Comparison of ENCODE assay signal across 25 mouse cellular contexts in genomic region chr4:130079521-130079920, GRCm38 (mm10). TPM values are rescaled to one million over a fixed set of nuclear protein-coding genes. Genes with fewer than 3 reads are reported as not detected.
DNase-seq lines count a peak whose midpoint lies in the region; ATAC-seq and TF ChIP-seq lines count a peak whose summit lies in the region.
"Had no signal": no experiment of that assay in that cellular context is flagged by ENCODE, and none has a peak within 500 bp of the region (broad histone marks: within the 10 kb centered on the region; RNA-seq: fewer than 3 reads in every experiment).

No protein-coding gene starts in this region.

- no peak for DNase-seq in forebrain, embryonic 11.5 days (ENCODE audit: low spot score)
- no peak for DNase-seq in stomach, postnatal 0 days (ENCODE audit: low spot score)
- no peak for DNase-seq in liver, embryonic 11.5 days (ENCODE audit: low spot score)
- DNase-seq in thymus, postnatal 0 days (ENCODE audit: low spot score) = no peak
- DNase-seq: adrenal gland, adult 2 months; B cell, adult 2 months; embryo, embryonic 11 days; gastrocnemius, postnatal 14 days; heart, postnatal 14 days; kidney, adult 2 months; kidney, postnatal 36 days; liver; lung, embryonic 14.5 days; lung, postnatal 14 days; midbrain, embryonic 14.5 days; right cerebral cortex, postnatal 14 days; thymus, postnatal 25 days had no signal

- no peak for TF ChIP-seq EP300 in stomach, postnatal 0 days (optimal IDR thresholded peaks at IDR 0.05)

- no peak overlapping the region for H3K4me2 ChIP-seq in forebrain, embryonic 16.5 days (ENCODE audit: low read length)
- H3K4me2 ChIP-seq in forebrain, embryonic 11.5 days (ENCODE audit: low read depth, low read length, severe bottlenecking) = no peak overlapping the region
- no peak overlapping the region for H3K4me2 ChIP-seq in stomach, embryonic 16.5 days (ENCODE audit: low read depth, low read length)
- H3K4me2 ChIP-seq in stomach, postnatal 0 days (replicated peaks; ENCODE audit: low read depth) = no peak overlapping the region
- H3K4me2 ChIP-seq in embryonic facial prominence, embryonic 15.5 days (replicated peaks) = no peak overlapping the region
- H3K4me2 ChIP-seq in liver, embryonic 11.5 days = no peak overlapping the region
- H3K4me2 ChIP-seq: hindbrain, embryonic 15.5 days; intestine, embryonic 15.5 days; liver, embryonic 15.5 days; lung, embryonic 14.5 days had no signal

- peak overlapping the region; percentile 7; the same call in 1 of the 2 replicates for H3K27ac ChIP-seq in forebrain, embryonic 16.5 days (ENCODE audit: low read length)
- H3K27ac ChIP-seq in forebrain, embryonic 11.5 days (ENCODE audit: low read depth, low read length) = no peak overlapping the region
- H3K27ac ChIP-seq in stomach, embryonic 16.5 days (ENCODE audit: low read length) = no peak overlapping the region
- no peak overlapping the region for H3K27ac ChIP-seq in stomach, postnatal 0 days (replicated peaks)
- peak overlapping the region; percentile 34; the same call in 1 of the 2 replicates for H3K27ac ChIP-seq in embryonic facial prominence, embryonic 15.5 days (replicated peaks)
- H3K27ac ChIP-seq in liver, embryonic 11.5 days (ENCODE audit: low read depth, low read length) = no peak overlapping the region
- H3K27ac ChIP-seq: hindbrain, embryonic 15.5 days; intestine, embryonic 15.5 days; layer of hippocampus, adult 2 months; liver, embryonic 15.5 days had no signal

- H3K27me3 ChIP-seq in forebrain, embryonic 16.5 days (replicated peaks; ENCODE audit: control insufficient read depth, insufficient read depth, low read length) = no peaks in the 10 kb centered on the region
- no peaks in the 10 kb centered on the region for H3K27me3 ChIP-seq in forebrain, embryonic 11.5 days (ENCODE audit: control insufficient read depth, insufficient read depth, low read length)
- no peaks in the 10 kb centered on the region for H3K27me3 ChIP-seq in stomach, embryonic 16.5 days (ENCODE audit: control insufficient read depth, insufficient read depth, low read length)
- no peaks in the 10 kb centered on the region for H3K27me3 ChIP-seq in stomach, postnatal 0 days (ENCODE audit: control insufficient read depth, insufficient read depth, low read length)
- H3K27me3 ChIP-seq in embryonic facial prominence, embryonic 15.5 days = peaks cover 8% of the 10 kb centered on the region; the same call in 1 of the 2 replicates
- peaks cover 27% of the 10 kb centered on the region for H3K27me3 ChIP-seq in liver, embryonic 11.5 days (replicated peaks; ENCODE audit: control insufficient read depth, insufficient read depth, low read length)

- peaks cover 62% of the 10 kb centered on the region for H3K4me1 ChIP-seq in forebrain, embryonic 16.5 days (replicated peaks; ENCODE audit: control insufficient read depth, insufficient read depth, low read length)
- no peaks in the 10 kb centered on the region; the same call in 1 of the 2 replicates for H3K4me1 ChIP-seq in forebrain, embryonic 11.5 days (replicated peaks; ENCODE audit: control insufficient read depth, insufficient read depth, low read length)
- no peaks in the 10 kb centered on the region; the same call in 1 of the 2 replicates for H3K4me1 ChIP-seq in stomach, embryonic 16.5 days (ENCODE audit: control insufficient read depth, insufficient read depth, low read length)
- no peaks in the 10 kb centered on the region for H3K4me1 ChIP-seq in stomach, postnatal 0 days (replicated peaks; ENCODE audit: control insufficient read depth, insufficient read depth)
- H3K4me1 ChIP-seq in embryonic facial prominence, embryonic 15.5 days = peaks cover 45% of the 10 kb centered on the region
- no peaks in the 10 kb centered on the region for H3K4me1 ChIP-seq in liver, embryonic 11.5 days (replicated peaks; ENCODE audit: control insufficient read depth, insufficient read depth, low read length)
- H3K4me1 ChIP-seq: intestine, embryonic 15.5 days; liver, embryonic 15.5 days had no signal

- no peaks in the 10 kb centered on the region for H3K36me3 ChIP-seq in forebrain, embryonic 16.5 days (ENCODE audit: control insufficient read depth, insufficient read depth)
- H3K36me3 ChIP-seq in forebrain, embryonic 11.5 days (ENCODE audit: control insufficient read depth, insufficient read depth, low read length) = no peaks in the 10 kb centered on the region
- no peaks in the 10 kb centered on the region; the same call in 1 of the 2 replicates for H3K36me3 ChIP-seq in stomach, embryonic 16.5 days (ENCODE audit: control insufficient read depth, insufficient read depth, low read length)
- no peaks in the 10 kb centered on the region for H3K36me3 ChIP-seq in stomach, postnatal 0 days (ENCODE audit: control insufficient read depth, insufficient read depth, low read length)
- peaks cover 26% of the 10 kb centered on the region for H3K36me3 ChIP-seq in embryonic facial prominence, embryonic 15.5 days
- no peaks in the 10 kb centered on the region for H3K36me3 ChIP-seq in liver, embryonic 11.5 days (ENCODE audit: control insufficient read depth, insufficient read depth, low read length)
- H3K36me3 ChIP-seq: hindbrain, embryonic 15.5 days; intestine, embryonic 15.5 days; liver, embryonic 15.5 days had no signal

- ATAC-seq in forebrain, embryonic 16.5 days = no peak
- ATAC-seq in forebrain, embryonic 11.5 days (replicated peaks; ENCODE audit: low FRiP score) = no peak
- ATAC-seq in stomach, embryonic 16.5 days (ENCODE audit: insufficient read depth, low FRiP score) = no peak
- no peak for ATAC-seq in stomach, postnatal 0 days (ENCODE audit: low FRiP score, low TSS enrichment)
- ATAC-seq in embryonic facial prominence, embryonic 15.5 days (ENCODE audit: insufficient number of reproducible peaks, low FRiP score, low TSS enrichment, low read depth) = no peak
- ATAC-seq in liver, embryonic 11.5 days (replicated peaks; ENCODE audit: low FRiP score) = no peak
- ATAC-seq: intestine, embryonic 15.5 days had no signal

- TF ChIP-seq CTCF in stomach, postnatal 0 days (IDR thresholded peaks at IDR 0.05; ENCODE audit: low read depth) = no peak

- WGBS in forebrain, embryonic 16.5 days = 44% methylated on average over 3 of the region's 3 CpGs
- 59% methylated on average over 3 of the region's 3 CpGs for WGBS in forebrain, embryonic 11.5 days
- WGBS in stomach, embryonic 16.5 days = 56% methylated on average over 3 of the region's 3 CpGs
- WGBS in stomach, postnatal 0 days = 53% methylated on average over 3 of the region's 3 CpGs
- 36% methylated on average over 3 of the region's 3 CpGs for WGBS in embryonic facial prominence, embryonic 15.5 days
- WGBS in liver, embryonic 11.5 days = 51% methylated on average over 3 of the region's 3 CpGs

- no peak overlapping the region for H3K4me3 ChIP-seq in forebrain, embryonic 16.5 days (replicated peaks; ENCODE audit: low read length)
- no peak overlapping the region for H3K4me3 ChIP-seq in forebrain, embryonic 11.5 days (ENCODE audit: low read depth, low read length)
- no peak overlapping the region for H3K4me3 ChIP-seq in stomach, embryonic 16.5 days (replicated peaks; ENCODE audit: low read length)
- H3K4me3 ChIP-seq in stomach, postnatal 0 days (ENCODE audit: low read depth, low read length) = no peak overlapping the region
- H3K4me3 ChIP-seq in embryonic facial prominence, embryonic 15.5 days (replicated peaks) = no peak overlapping the region
- H3K4me3 ChIP-seq in liver, embryonic 11.5 days (ENCODE audit: low read depth, low read length) = no peak overlapping the region
- H3K4me3 ChIP-seq: hindbrain, embryonic 15.5 days; intestine, embryonic 15.5 days; layer of hippocampus, adult 2 months; left cerebral cortex, adult 2 months; liver, embryonic 15.5 days had no signal

- H3K9me3 ChIP-seq in forebrain, embryonic 16.5 days (ENCODE audit: control insufficient read depth, low read length) = no peaks in the 10 kb centered on the region
- H3K9me3 ChIP-seq in forebrain, embryonic 11.5 days (ENCODE audit: control insufficient read depth, low read length) = no peaks in the 10 kb centered on the region
- H3K9me3 ChIP-seq in stomach, embryonic 16.5 days (replicated peaks; ENCODE audit: control insufficient read depth, low read length) = no peaks in the 10 kb centered on the region
- H3K9me3 ChIP-seq in stomach, postnatal 0 days (ENCODE audit: control insufficient read depth, low read length) = no peaks in the 10 kb centered on the region
- H3K9me3 ChIP-seq in embryonic facial prominence, embryonic 15.5 days (replicated peaks) = no peaks in the 10 kb centered on the region
- no peaks in the 10 kb centered on the region for H3K9me3 ChIP-seq in liver, embryonic 11.5 days (ENCODE audit: control insufficient read depth, low read length)
- H3K9me3 ChIP-seq: hindbrain, embryonic 15.5 days; intestine, embryonic 15.5 days; liver, embryonic 15.5 days had no signal

- H3K9ac ChIP-seq in forebrain, embryonic 16.5 days (replicated peaks; ENCODE audit: low read depth, low read length) = no peak overlapping the region
- H3K9ac ChIP-seq in forebrain, embryonic 11.5 days (ENCODE audit: low read length) = no peak overlapping the region
- peak overlapping the region; percentile 33; the same call in 1 of the 2 replicates for H3K9ac ChIP-seq in stomach, embryonic 16.5 days (ENCODE audit: low read length)
- no peak overlapping the region for H3K9ac ChIP-seq in stomach, postnatal 0 days (ENCODE audit: low read length)
- H3K9ac ChIP-seq in embryonic facial prominence, embryonic 15.5 days = no peak overlapping the region
- H3K9ac ChIP-seq in liver, embryonic 11.5 days (ENCODE audit: low read depth, low read length) = no peak overlapping the region
- H3K9ac ChIP-seq: hindbrain, embryonic 15.5 days; intestine, embryonic 15.5 days; liver, embryonic 15.5 days; lung, embryonic 14.5 days had no signal

RNA-seq across cellular contexts. Expression of gene Pef1, which starts 22.8 kb away (rescaled TPM):
- polyA plus RNA-seq in forebrain, embryonic 16.5 days (2015; fragmentation: Nextera tagmentation; extraction: Ambion mirVana) = 63.0 and 63.1 TPM in 2 replicates
- polyA plus RNA-seq in forebrain, embryonic 11.5 days (2014; fragmentation: Nextera tagmentation; extraction: Ambion mirVana) = 62.7 and 75.8 TPM in 2 replicates
- polyA plus RNA-seq in stomach, embryonic 16.5 days (2015; fragmentation: Nextera tagmentation; extraction: Ambion mirVana) = 63.5 and 72.7 TPM in 2 replicates
- 63.7 and 64.7 TPM in 2 replicates for polyA plus RNA-seq in stomach, postnatal 0 days (2015; fragmentation: Nextera tagmentation; extraction: Ambion mirVana)
- 68.6 and 71.0 TPM in 2 replicates for polyA plus RNA-seq in embryonic facial prominence, embryonic 15.5 days (2015; fragmentation: Nextera tagmentation; extraction: Ambion mirVana)
- 56.8 and 58.1 TPM in 2 replicates for polyA plus RNA-seq in liver, embryonic 11.5 days (2014; fragmentation: Nextera tagmentation; extraction: Ambion mirVana)
- polyA plus RNA-seq in thymus, postnatal 0 days (2015; fragmentation: Nextera tagmentation; extraction: Ambion mirVana) = 62.1 and 65.4 TPM in 2 replicates

RNA-seq across cellular contexts. Expression of gene Col16a1, which starts 31.9 kb away (rescaled TPM):
- 7.4 and 8.7 TPM in 2 replicates for polyA plus RNA-seq in forebrain, embryonic 16.5 days (2015; fragmentation: Nextera tagmentation; extraction: Ambion mirVana)
- polyA plus RNA-seq in forebrain, embryonic 11.5 days (2014; fragmentation: Nextera tagmentation; extraction: Ambion mirVana) = 5.9 and 6.3 TPM in 2 replicates
- 55.6 and 75.1 TPM in 2 replicates for polyA plus RNA-seq in stomach, embryonic 16.5 days (2015; fragmentation: Nextera tagmentation; extraction: Ambion mirVana)
- polyA plus RNA-seq in stomach, postnatal 0 days (2015; fragmentation: Nextera tagmentation; extraction: Ambion mirVana) = 47.7 and 51.6 TPM in 2 replicates
- 183 and 190 TPM in 2 replicates for polyA plus RNA-seq in embryonic facial prominence, embryonic 15.5 days (2015; fragmentation: Nextera tagmentation; extraction: Ambion mirVana)
- polyA plus RNA-seq in liver, embryonic 11.5 days (2014; fragmentation: Nextera tagmentation; extraction: Ambion mirVana) = 4.2 and 6.0 TPM in 2 replicates
- 3.5 and 6.2 TPM in 2 replicates for polyA plus RNA-seq in thymus, postnatal 0 days (2015; fragmentation: Nextera tagmentation; extraction: Ambion mirVana)

RNA-seq across cellular contexts. Expression of gene Hcrtr1, which starts 59.6 kb away (rescaled TPM):
- polyA plus RNA-seq in forebrain, embryonic 16.5 days (2015; fragmentation: Nextera tagmentation; extraction: Ambion mirVana) = 0.30 and 0.81 TPM in 2 replicates
- polyA plus RNA-seq in forebrain, embryonic 11.5 days (2014; fragmentation: Nextera tagmentation; extraction: Ambion mirVana) = 0.27 and 0.28 TPM in 2 replicates
- 0.29 and 0.49 TPM in 2 replicates for polyA plus RNA-seq in stomach, embryonic 16.5 days (2015; fragmentation: Nextera tagmentation; extraction: Ambion mirVana)
- polyA plus RNA-seq in stomach, postnatal 0 days (2015; fragmentation: Nextera tagmentation; extraction: Ambion mirVana) = 0.39 and 0.73 TPM in 2 replicates
- 0.16 TPM in 1 of 2 replicates, not detected in the other for polyA plus RNA-seq in embryonic facial prominence, embryonic 15.5 days (2015; fragmentation: Nextera tagmentation; extraction: Ambion mirVana)
- 0.12 and 0.30 TPM in 2 replicates for polyA plus RNA-seq in liver, embryonic 11.5 days (2014; fragmentation: Nextera tagmentation; extraction: Ambion mirVana)
- polyA plus RNA-seq in thymus, postnatal 0 days (2015; fragmentation: Nextera tagmentation; extraction: Ambion mirVana) = 0.28 and 0.34 TPM in 2 replicates
- polyA plus RNA-seq: liver, embryonic 15.5 days had no signal

Comparison
In these comparisons a context has a peak if more than half of its experiments do, and no peak if none do; other contexts are left out.
1. H3K27ac ChIP-seq: peak in forebrain, embryonic 16.5 days (single experiment) and embryonic facial prominence, embryonic 15.5 days (single experiment); none in forebrain, embryonic 11.5 days (single experiment), stomach, embryonic 16.5 days (single experiment), stomach, postnatal 0 days (single experiment) and liver, embryonic 11.5 days (single experiment).